Mouse (Mus musculus) lung, postnatal 14 days (tissue): ENCODE results near the gene Vmn2r95.
"Not testable (repeated sequence)": the region's sequence is repeated elsewhere in the genome, so short reads cannot be mapped to it uniquely, and the experiment has no call there.

ENCODE experiments used
- DNase-seq: peaks from one replicate; pipeline ENCODE4 v3.0.0; 2021

Vmn2r95 gene

DNA sequence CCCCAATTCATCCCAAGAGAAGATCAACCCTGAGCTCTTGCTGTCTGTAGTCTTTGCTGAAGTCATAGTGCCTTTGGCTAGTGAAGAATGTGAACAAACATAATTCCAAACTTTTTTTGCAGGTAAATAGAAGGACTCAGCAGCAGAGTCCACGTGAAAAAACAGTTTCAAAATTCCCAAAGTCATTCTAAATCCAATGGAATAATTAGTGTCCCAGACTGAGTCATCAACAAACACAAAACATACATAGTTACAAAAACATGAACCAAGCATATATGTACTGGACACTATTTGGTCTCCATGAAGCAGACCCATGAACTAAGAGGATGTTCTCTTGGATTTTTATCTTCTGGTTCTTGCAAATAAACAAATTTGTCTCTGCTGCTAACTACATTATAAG is at the start of gene Vmn2r95:
Gene Vmn2r95 (plus strand): TSS at position 301 of the 400 bp plus-strand sequence.
- DNase-seq: no peak

DNA sequence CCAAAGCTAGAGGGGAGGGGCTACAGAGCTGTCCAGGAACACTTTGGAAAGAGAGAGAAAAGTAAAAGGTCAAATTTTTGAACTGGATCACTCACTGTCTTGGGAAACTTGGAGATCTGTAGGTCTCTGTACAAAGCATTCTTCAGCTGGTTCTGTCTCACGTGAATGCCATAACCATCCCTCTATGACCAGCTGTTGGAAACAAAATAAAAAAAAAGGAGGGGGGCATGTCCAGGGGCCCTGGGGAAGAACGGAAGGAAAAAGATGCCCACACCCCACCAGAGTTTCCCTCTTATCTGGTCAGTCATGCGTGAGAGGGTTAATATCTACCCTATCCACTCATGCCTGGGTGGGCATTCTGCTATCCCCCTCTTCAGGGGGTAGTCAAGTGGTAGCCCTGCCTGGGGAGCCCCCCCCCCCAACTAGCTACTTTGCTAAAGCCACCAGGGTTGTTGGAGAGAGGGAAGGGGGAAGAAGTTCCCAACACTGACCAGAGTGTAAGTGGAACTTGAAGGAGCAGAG is 31.8 kb downstream of the Vmn2r95 start:
- no peak for DNase-seq

DNA sequence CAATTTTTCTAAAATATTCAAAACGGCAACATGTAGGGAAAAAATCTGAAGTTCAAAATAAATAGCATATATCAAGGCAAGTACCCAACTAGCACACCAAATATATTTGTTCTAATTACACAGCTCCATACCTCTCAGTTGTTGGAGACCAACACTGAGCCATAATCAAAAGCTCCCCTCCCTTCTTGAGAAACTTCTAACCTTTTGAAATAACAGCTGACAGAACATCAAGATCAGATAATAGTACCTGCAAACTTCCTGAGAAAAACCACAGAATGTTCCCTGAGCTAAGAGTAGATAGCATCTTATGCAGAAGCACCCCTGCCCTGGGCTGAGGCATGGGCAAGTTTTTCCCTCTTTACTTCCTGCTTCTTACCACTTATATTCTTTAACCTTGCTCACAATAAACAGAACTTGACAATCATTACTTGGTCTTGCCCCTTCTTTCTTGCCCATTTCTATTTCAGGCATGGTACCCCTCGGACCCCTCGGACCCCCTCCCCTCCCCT is 34.3 kb downstream of the Vmn2r95 start:
- not testable (repeated sequence) for DNase-seq

DNA sequence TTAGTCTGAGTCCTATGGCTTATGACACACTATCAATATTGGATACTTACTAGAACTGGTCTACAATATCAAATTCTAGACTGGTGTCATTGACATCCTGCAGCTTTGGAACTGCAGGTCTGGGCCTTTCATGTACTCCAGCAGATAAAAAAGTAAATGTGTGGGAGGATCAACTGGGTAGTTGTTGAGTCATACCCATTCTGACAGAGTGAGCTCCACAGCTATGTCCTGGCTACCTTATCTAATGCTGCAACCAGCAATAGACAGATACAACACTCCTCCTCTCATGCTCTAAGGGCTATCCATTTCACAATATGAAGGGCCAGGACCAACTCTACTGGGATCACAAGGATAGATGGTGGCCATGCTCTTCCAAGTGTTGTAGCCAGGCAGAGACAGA is 38.8 kb downstream of the Vmn2r95 start:
- no peak for DNase-seq

DNA sequence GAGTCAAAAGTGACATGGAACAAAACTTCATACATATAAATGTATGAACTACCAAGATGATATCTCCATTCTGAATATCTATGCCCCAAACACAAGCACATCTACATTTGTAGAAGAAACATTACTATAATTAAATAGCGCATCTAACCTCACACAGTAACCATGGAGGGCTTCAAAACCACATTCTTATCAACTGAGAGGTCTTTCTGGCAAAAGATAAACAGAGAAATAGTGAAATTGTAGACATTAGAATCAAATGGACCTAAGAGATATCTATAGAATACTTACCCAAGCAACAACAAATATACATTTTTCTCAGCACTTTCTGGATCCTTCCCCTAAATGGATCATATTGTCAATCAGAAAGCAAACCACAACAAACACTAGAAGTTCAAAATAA is 56.0 kb downstream of the Vmn2r95 start:
- no peak for DNase-seq
